Mouse (Mus musculus) left cerebral cortex, adult 18-20 months (tissue): ENCODE measurements around the gene Dppa1. TPM values are rescaled to one million over a fixed set of nuclear protein-coding genes. Genes with fewer than 3 reads are reported as not detected.
"Not testable (repeated sequence)": the region's sequence is repeated elsewhere in the genome, so short reads cannot be mapped to it uniquely, and the experiment has no call there.

Source experiments
- DNase-seq, 2 experiments: peaks; one replicate each; pipeline ENCODE4 v3.0.0; 2021 to 2022; ENCODE audit warnings: low spot score in 2 of 2, mixed read lengths in 1 of 2
- long read RNA-seq, 2 experiments: library from polyadenylated mRNA; stranded (forward); transcript quantifications; one replicate each; pipeline ENCODE4 v2.0.0; 2021
- total RNA-seq, 2 experiments: library from RNA; stranded (reverse); gene quantifications; 2 replicates each; pipeline ENCODE4 v1.2.3; 2021

Gene Dppa1
- total RNA-seq = not detected
- long read RNA-seq, experiment 1 = 0 reads
- long read RNA-seq, experiment 2 = 0 reads

GRCm38 (mm10) chr11:46629211-46629795, at the start of gene Dppa1:
TSS of gene Dppa1 (minus strand) at chr11:46629261.
- no peak for DNase-seq

DNA sequence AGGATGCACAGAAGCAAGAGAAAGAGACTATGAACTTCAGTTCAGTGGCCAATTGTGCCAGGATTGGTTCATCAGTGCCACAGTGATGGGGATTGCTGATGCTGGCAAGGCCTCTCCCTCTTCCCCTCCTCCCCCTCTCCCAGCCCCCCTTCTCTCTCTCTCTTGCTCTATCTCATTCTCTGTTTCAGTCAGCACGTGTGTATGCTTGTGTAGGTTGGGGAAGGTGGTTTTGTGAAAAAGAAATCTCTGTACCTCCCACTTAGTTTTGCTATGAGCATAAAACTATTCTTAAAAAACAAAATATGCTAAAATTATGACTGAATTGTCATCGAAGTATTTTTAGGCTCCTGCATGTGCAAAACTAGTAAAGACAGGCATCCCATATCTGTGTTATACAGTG, 38.9 kb upstream of the Dppa1 start:
- no peak for DNase-seq

GRCm38 (mm10) chr11:46667105-46667504, 38.0 kb upstream of the Dppa1 start:
- no peak for DNase-seq

DNA sequence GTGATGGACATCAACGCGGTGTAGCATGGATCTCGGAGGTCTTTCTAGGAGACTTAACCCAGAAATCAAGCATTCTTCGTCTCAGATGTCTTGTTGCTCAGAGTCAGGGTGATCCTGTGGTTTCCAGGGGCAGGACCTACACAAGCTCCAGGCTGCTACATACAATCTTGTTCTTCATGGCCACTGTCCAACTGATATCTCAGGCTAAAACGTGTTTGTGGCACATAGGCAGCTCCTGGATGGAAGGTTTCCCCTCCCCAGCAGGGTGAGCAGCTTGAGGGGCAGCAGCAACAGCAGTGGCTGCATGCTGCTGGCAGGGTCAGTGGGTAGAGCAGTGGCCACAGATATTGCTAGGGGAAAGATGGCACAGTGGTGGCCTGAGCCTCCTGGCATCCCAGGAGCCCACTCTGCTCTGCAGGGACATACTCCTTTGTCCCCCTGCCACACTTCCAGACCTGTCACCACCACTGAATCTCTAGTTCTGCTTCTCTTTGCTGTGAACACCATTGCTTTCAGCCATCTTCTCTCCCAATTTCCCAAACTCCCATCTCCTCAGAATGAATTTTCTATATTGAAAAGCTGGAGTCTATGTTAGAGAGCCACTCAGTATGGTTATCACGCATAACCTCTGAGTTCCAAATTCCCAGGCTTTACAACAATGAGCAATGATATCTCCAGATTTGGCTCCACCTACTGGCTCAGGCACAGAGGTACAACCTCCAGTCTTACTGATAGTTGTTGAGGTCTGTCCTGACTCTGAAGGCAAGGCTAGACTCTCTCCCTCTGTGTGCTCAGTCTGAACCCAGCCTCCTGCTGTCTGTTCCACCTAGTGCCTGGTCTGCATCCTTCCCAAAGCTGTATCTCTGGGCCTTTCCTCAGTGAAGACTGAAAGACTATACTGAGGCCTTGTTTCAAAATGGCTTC, 36.8 kb upstream of the Dppa1 start:
- peak; percentile 6 to 12 for DNase-seq

- no peak for DNase-seq
Observed at GRCm38 (mm10) chr11:46663215-46663614, 34.2 kb upstream of the Dppa1 start.

DNA sequence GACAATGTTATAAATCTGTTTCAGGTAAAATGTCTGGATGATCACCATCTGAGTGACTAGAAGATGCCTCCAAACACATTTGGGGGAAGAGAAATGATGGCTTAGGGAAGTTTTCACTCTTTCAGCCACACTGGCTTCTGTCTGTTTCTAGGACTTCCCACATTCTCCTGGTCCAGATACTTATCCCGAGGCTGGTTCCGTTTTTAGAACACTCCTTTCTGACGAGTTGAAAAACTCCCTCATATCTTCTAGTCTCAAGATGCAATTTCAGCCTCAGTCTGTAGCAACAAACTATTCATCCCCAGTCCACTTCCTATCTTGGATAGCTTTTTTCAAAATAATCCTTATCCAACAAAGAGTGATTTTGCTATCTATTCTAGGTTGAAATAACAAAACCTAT, 23.4 kb upstream of the Dppa1 start:
- DNase-seq = no peak

GRCm38 (mm10) chr11:46649655-46650054, 20.6 kb upstream of the Dppa1 start:
- DNase-seq = not testable (repeated sequence)

- DNase-seq = no peak
Observed at GRCm38 (mm10) chr11:46644824-46645223, 15.8 kb upstream of the Dppa1 start.

DNA sequence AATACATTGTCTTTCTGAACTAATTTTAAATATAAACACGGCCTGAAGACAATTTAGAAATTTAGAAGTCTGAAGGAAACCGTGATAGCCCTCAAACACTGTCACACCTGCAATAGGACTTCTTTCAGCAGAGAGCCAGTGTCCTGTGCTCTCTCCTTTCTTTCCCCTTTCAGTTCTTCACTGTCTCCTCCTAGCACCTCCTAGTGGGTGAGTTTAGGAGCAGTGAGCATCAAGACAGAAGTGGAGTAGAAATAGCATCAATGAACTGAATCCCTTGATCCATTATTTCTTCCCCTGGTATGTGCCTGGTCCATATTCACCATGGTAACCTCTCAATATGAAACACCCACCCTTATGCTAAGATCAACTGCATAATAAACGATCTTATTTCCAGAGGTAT, 7.5 kb upstream of the Dppa1 start:
- DNase-seq = no peak

DNA sequence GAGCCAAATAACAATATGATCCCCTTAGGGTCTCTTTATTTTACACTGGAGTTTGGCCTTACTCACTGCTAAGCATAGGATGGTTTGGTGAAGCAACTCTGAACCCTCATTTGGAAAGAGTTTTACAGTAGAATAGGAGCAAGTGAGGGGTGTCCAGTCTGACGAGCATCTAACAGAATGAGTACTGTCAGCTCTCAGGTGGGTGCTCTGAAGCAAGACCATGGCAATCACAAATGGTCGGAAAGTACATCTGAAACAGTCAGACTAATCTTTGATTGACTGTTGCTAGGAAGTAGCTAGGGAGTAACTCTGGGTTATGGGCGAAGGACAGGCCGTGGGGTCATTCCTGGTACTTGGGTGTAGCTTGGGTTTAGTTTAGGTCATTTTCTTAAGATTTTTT, 6.5 kb upstream of the Dppa1 start:
- DNase-seq = not testable (repeated sequence)

GRCm38 (mm10) chr11:46631635-46632034, 2.6 kb upstream of the Dppa1 start:
- DNase-seq = peak; percentile 8 to 53

DNA sequence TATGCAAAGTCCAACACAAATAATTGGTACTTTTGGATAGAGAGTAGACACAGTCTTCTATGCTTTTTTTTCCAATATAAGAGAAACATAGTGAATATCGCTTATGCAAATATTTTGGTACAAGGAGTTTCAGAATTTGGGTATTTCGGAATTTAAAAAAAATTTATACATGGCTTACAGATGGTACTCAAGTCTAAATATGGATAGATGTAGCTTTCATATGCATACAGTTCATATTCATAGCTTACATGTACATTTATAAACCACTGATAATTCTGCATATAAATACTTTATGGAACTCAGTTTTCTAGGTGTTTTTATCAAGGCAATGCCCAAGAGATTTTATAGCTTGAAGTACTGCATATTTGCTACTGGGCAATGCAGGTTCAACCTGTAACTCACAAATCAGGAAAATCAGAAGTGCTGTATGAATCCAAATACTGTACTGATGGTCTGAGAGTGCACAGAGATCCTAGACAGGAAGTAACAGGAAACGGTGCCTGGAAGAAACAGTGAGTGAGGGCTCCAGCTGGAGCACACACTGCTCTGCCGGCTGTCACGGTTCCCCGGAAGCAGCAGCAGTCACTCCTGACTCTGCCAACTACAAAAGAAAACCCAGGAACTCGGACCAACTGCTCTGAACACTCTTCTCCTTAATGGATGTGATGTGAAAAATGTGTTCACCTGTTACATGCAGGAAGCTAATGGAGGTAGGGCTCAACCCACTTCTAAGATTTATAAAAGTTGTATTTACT, 8.5 kb downstream of the Dppa1 start:
- DNase-seq = no peak

DNA sequence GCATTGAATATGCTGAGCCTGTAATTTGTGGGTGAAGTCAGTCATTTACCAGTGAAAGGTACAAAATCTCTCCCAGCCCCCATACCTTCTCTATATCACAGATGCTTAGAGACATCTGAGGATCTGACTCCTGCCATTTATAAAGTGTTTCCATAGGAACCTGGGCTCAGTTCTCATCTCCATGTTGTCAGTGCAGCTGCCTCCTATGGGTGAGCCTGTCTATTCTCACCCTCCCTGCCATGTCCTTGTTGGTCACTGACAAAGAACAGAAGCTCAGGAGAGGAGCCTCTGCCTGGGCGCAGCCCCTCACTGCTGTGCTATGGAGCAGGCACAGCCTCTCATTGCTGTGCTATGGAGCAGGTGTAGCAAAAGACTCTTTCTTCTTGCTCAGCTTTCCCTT, 9.1 kb downstream of the Dppa1 start:
- DNase-seq = no peak

DNA sequence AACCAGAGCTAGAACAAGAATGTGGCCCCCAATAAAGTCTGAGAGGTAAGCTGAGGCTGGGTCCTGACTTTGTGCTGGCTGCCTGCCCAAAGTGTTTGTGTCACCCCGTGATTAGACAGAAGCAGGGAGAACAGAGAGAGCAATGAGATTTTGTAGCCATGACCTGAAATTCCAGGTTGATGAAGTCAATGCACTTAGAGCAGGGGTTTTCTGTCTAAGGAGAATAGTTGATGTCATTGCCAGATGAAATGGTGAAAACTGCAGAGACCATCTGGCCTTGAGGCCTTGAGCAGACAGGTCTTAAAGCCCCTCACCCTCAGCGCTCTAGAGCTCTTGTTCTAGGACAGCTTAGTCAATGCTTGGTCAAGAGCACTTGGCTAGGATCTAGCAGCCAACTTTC, 36.6 kb downstream of the Dppa1 start:
- DNase-seq = no peak

GRCm38 (mm10) chr11:46582741-46583140, 46.3 kb downstream of the Dppa1 start:
- DNase-seq = no peak

DNA sequence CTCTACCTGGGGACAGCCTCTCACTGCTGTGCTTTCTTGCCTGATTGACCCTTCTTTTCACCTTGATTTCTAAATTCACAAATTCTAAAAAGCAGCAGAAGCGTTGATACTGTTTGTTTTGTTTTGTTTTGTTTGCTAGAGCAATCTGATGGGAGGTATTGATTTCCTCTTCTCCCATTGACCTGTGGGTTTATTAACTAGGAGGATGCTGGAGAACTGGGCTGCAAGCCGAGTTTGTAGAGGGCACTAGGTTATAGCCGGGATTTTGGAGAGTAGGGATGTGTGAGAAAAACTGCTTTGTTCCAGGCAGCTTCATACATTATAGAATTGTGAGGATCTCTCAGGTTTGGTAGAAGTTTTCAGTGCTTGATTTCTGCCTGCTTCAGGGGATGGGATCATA, 48.6 kb downstream of the Dppa1 start:
- no peak for DNase-seq

GRCm38 (mm10) chr11:46578771-46579281, 50.2 kb downstream of the Dppa1 start:
- DNase-seq = no peak

GRCm38 (mm10) chr11:46571327-46571726, 57.7 kb downstream of the Dppa1 start, which contains the start of gene BC053393:
TSS of gene BC053393 (plus strand) at chr11:46571536.
- peak in 1 of 2 experiments; percentile 5 for DNase-seq

- DNase-seq = no peak
Observed at GRCm38 (mm10) chr11:46569107-46569506, 60.0 kb downstream of the Dppa1 start.

DNA sequence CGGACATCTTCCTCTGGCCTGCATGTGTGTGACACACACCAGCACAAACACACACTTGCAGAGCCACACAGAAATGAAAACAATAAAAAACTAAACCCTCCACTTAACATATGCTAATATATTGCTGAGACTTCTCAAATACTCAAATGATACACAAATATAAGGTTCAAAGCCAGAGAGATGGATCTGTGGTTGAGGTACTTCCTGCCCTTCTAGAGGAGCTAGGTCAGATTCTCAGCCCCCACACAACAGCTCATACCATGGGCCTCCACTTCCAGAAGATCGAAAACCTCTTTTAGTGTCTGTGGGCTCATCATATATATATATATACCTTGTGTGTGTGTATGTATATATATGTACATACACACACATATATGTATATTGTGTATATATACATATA, 63.1 kb downstream of the Dppa1 start:
- DNase-seq = no peak

DNA sequence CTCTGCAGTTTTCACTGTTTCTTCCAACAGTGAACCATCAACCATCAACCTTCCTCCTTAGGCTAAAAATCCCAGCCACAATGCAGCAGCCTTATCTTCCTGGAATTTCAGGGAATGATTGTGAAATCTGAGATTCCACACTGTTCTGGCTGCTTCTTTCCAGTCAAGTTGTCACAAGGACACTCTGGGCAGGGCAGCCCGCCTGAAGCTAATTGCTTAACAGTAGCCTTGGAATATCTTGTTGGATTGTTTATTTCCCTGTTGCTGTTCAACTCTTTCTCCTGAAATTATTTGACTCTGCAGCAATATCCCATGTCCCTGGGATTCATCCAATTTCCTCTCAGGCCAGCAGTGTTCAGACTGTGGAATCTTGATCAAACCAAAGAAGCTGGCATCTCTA, 64.4 kb downstream of the Dppa1 start:
- no peak for DNase-seq

GRCm38 (mm10) chr11:46561096-46561495, 68.0 kb downstream of the Dppa1 start:
- DNase-seq = no peak
